Mouse (Mus musculus): ENCODE measurements around the gene Lrmda.

DNA sequence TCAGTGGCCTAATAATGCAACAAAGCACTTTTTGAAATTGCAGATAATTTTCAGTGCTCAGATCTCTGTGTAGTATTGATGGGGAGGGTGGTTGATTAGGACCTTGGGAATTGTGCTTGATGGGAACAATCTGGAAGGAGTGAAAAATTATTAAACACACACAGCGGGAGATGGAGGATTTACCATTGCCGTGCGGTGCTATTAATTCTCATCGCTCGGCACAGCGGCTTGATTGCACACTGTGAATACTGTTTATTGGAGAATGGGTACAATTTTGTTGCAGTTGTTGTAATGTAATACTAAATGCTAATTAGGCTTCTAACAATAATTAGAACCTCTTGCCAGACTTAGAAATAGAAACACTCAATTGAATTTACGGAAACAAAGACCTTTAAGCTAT, 262.1 kb downstream of the Lrmda start:
- TF ChIP-seq CTCF (conservative IDR thresholded peaks at IDR 0.05; ENCODE audit: low read length) (no peak), NANOG (IDR thresholded peaks at IDR 0.05; ENCODE audit: borderline replicate concordance, low read length) (no peak), POU5F1 (IDR thresholded peaks at IDR 0.05; ENCODE audit: borderline replicate concordance, low read length) (no peak)
